Mouse (Mus musculus): ENCODE measurements around the gene Olfr117. TPM values are rescaled to one million over a fixed set of nuclear protein-coding genes. Genes with fewer than 3 reads are reported as not detected.
"Not testable (repeated sequence)": the region's sequence is repeated elsewhere in the genome, so short reads cannot be mapped to it uniquely, and the experiment has no call there.

Gene Olfr117
- not detected for total RNA-seq (2021)
- long read RNA-seq, experiment 1: 0 reads
- long read RNA-seq, experiment 2: 0 reads

DNA sequence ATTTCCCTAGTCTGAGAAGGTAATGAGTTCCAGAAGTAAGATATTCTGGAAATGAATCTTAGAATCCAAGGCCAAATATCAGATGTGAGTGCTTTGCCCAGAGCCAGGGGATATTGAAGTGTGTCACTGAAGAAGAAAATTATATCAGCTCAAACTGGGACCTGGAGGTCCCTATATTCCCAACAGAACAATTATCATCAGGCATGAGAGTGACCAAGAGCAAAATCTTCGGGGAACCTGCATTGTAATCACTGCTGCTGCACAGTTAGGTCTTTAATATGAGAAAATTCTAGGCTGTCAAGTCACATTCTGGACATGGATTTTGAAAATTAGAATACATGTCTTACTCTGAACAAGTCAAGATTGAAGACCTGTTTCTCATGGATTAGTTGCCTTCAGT, at the start of gene Olfr117:
Olfr117 (minus strand) TSS at position 101 of the 400 bp plus-strand sequence.
- DNase-seq: no peak

DNA sequence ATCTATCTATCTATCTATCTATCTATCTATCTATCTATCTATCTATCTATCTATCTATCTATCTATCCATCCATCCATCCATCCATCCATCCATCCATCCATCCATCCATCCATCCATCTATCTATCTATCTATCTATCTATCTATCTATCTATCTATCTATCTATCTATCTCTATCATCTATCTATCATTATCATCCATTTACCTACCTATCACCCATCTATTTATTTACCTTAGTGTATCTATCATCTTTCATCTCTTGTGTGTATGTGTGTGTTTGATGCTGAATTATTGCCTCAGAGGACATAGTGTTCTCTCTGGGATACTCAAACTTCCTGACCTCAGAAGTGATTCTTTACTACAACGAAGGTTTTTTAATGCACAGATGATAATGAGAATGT, 32.7 kb upstream of the Olfr117 start, which contains the start of gene Olfr119:
Olfr119 (plus strand) TSS at position 301 of the 400 bp plus-strand sequence.
- not testable (repeated sequence) for DNase-seq

DNA sequence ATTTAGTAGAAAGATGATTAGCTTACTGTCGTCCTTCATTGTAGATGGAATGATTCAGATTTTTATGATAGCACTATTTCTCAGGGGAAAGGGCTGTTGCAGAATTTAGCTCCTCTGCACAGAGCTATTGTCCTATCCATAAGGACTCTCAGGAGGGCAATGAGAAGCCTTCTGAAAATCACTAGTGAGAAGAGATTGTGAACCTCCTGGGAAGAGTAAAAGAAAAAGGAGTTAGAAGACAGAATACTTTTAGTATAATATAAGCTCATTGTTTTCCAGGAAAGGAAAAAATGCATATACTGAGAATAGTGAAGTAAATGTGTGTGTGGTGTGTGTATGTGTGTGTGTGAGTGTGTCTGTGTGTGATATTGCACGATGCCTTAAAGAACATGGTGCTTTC, 3.1 kb upstream of the Olfr117 start, which contains the start of gene Olfr118:
Olfr118 (plus strand) TSS at position 301 of the 400 bp plus-strand sequence.
- DNase-seq: no peak

DNA sequence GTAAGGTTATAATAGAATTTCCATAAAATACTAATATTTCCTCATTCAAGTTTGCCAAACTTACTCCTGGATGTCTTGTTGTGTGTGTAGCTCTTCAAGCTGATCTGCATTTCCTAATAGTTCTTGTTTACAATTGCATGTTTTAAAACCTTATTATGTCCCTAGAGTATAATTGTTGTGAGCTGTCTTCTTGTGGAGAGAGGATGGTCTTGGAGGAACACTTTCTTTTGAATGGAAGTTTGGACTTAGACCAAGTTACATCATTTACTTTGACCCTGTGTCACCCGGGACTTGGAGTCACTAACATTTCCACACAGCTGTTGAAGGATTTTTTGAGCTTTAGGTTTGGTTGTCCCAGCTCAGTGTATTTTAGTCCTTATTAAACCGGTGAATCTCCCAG, 36.6 kb downstream of the Olfr117 start, which contains the start of the genes Olfr115 and Olfr116:
Olfr115 (minus strand) TSS at position 101 of the 400 bp plus-strand sequence.
Olfr116 (minus strand) TSS at position 191 of the 400 bp plus-strand sequence.
- DNase-seq: no peak

Other genes with a start within 250 kb of the Olfr117 start
- not detected for gene Olfr108, start 218.3 kb downstream of the Olfr117 start, total RNA-seq (2021)
- not detected for gene Olfr109, start 204.9 kb downstream of the Olfr117 start, total RNA-seq (2021)
- gene H2-M2, start 180.2 kb downstream of the Olfr117 start, total RNA-seq (2021): not detected
- gene Olfr110, start 171.3 kb downstream of the Olfr117 start, total RNA-seq (2021): not detected
- gene Olfr111, start 155.8 kb downstream of the Olfr117 start, total RNA-seq (2021): not detected
- not detected for gene Olfr112, start 94.3 kb downstream of the Olfr117 start, total RNA-seq (2021)
- not detected for gene Olfr113, start 86.1 kb downstream of the Olfr117 start, total RNA-seq (2021)
- gene Olfr114, start 71.0 kb downstream of the Olfr117 start, total RNA-seq (2021): not detected
- not detected for gene Olfr115, start 36.7 kb downstream of the Olfr117 start, total RNA-seq (2021)
- gene Olfr116, start 36.6 kb downstream of the Olfr117 start, total RNA-seq (2021): not detected
- not detected for gene Olfr118, start 3.2 kb upstream of the Olfr117 start, total RNA-seq (2021)
- gene Olfr119, start 32.8 kb upstream of the Olfr117 start, total RNA-seq (2021): not detected
- not detected for gene Olfr120, start 58.0 kb upstream of the Olfr117 start, total RNA-seq (2021)
- gene Olfr121, start 85.1 kb upstream of the Olfr117 start, total RNA-seq (2021): not detected
- not detected for gene Olfr122, start 104.8 kb upstream of the Olfr117 start, total RNA-seq (2021)
- not detected for gene Olfr123, start 129.7 kb upstream of the Olfr117 start, total RNA-seq (2021)
- gene Olfr124, start 136.1 kb upstream of the Olfr117 start, total RNA-seq (2021): not detected
- not detected for gene Olfr125, start 169.2 kb upstream of the Olfr117 start, total RNA-seq (2021)
- gene Olfr126, start 183.7 kb upstream of the Olfr117 start, total RNA-seq (2021): not detected
- gene Olfr127, start 236.7 kb upstream of the Olfr117 start, total RNA-seq (2021): not detected